Mouse (Mus musculus) urinary bladder, postnatal 36 days (tissue): ENCODE measurements around the gene 2810459M11Rik.
A peak's percentile ranks its signal among the peaks of the same experiment; 100 is the strongest.

ENCODE experiments used
- DNase-seq, 2 experiments: peaks; one replicate each; pipeline ENCODE4 v3.0.0; 2022; ENCODE audit warnings: low spot score in 2 of 2, mixed read lengths in 1 of 2

2810459M11Rik gene

GRCm38 (mm10) chr1:86053198-86053921 is 7.7 kb downstream of the 2810459M11Rik start:
- DNase-seq, result peak in 1 of 2 experiments; percentile 53

DNA sequence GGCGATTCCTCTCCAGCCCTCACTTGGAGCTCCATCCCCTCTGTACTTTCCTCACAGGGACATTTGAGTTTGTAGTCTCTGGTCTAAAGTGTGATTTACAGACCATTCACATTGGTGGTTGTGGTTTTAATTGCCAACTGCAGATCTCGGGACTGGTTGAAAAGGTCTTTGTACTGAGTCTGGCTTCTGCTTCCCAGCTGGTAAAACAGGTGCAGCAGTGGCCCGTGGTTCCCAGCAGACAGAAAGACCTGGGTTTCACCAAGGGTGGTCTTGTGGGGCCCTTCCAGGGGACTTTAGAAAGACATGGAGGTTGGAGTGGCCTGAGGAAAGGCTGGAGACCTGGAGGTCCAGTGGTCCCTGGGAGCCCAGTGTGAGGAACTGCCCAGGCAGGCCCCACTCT is 9.3 kb downstream of the 2810459M11Rik start:
- DNase-seq, result no peak

DNA sequence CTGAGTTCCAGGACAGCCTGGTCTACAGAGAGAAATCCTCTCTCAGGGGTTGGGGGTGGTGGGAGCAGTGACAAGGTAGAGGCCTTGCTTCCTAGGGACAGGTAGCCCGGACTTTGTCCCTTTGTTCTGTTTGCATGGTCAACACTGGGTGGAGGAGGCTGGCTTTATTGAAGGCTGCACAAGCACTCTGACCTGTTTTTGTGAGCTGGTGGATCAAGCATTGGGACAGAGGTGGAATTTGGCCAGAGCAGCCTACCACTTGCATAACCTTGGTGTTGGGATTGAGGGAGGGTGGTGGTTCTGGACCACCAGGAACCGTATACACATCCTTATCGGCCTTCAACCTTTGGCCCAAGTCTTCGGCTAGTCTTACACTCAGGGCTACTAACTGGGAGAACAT is 10.6 kb downstream of the 2810459M11Rik start:
- no peak for DNase-seq

- peak; percentile 87 to 92 for DNase-seq
Measured at GRCm38 (mm10) chr1:86058856-86059769, 13.4 kb downstream of the 2810459M11Rik start.

GRCm38 (mm10) chr1:86062523-86062922 is 16.9 kb downstream of the 2810459M11Rik start:
- no peak for DNase-seq

DNA sequence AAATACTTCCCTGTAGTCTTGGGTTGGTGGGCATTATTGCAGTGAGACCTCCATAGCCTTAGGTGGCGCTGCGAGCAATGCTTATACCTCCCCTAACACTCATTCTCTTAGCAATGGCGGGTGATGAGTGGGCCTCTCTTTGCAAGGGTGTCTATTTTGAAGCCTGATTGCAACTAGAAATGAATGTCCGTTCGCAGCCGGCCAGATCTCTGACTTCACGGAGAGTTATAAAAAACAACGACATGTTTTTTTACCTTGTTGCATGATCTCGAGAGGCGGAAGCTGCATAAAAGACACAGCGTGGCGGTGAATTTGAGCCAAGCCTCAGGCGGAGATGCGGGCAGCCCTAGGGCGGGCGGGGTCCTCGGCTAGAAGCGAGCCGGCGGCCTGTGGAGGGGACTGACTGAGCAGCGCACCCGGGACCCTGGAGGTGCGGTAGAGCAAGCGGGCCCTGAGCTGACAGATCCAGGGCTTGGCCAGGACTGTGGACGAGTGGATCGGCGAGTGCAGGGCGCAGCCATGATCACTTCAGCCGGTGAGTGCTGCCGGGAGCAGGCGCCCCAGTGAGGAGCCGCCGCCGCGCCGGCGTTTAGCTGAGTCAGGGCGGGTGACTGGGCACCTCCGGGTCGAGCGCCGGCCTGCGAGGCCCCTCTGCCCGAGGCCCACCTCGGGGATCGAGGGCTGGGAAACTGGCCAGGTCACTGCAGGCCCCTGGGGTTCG is 18.8 kb downstream of the 2810459M11Rik start, which contains the start of gene Psmd1:
Gene Psmd1 (plus strand): TSS at position 117 of the 721 bp plus-strand sequence.
- DNase-seq, result peak; percentile 78 to 85

DNA sequence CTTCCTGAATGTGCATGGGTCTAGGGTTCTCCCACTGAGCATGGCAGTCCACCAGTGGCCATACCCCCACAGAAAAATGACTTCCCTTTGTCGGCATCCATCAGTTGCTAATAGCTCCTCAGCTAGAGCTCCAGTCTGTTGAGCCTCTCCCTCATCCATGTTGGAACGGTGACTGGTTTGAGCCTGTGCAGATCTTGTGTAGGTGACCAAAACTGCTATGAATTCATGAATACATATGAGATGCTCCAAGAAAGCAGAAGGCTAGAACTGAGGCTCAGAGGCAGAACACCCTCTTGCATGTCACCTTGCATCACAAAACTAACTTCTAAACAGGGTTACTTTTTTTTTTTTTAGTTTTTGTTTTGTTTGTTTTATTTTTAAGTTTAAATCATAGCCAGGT is 30.9 kb downstream of the 2810459M11Rik start:
- DNase-seq, result no peak

DNA sequence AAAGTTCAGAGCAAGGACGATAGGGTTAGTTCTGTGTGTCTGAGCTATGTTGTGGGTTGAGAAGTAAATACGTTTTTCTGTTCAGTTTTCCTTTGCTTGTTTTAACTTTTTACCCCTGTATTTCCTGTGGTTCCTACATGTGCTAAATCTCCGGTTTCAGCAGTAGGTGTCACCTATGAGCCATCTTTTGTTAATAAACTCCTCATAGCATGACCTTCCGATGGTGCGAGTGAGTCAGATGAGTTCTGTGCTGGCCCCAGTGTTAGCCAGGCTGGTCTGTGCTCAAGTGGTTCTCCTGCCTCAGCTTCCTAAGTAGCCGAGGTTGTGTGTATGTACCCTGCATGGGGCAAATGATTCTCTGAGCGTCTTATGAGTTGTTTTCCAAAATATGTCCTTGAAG is 48.8 kb downstream of the 2810459M11Rik start:
- DNase-seq, result no peak

DNA sequence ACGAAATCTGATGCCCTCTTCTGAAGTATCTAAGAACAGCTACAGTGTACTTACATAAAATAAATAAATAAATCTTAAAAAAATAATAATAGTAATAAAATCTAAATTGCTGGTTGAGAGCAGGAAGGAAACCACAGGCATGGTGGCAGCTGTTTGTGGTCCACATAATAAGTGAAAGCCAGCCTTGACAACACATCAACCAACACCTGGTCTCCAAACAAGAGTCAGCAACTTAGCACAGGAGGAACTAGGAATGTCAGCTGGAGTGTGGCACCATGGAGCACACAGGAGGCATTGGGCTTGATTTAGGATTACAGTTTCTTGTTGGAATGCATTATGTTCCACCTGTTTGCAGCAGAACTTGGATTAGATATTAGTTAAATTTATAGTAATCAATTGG is 59.4 kb downstream of the 2810459M11Rik start:
- DNase-seq, result no peak
